Mouse (Mus musculus): ENCODE measurements around the gene Cryl1. TPM values are rescaled to one million over a fixed set of nuclear protein-coding genes. Genes with fewer than 3 reads are reported as not detected.

Cryl1 gene
- polyA plus RNA-seq, 1 experiment from 2014 or later: 51.1 TPM

- Histone ChIP-seq H3K4me3 (no peak overlapping the region), H3K27ac (no peak overlapping the region), H3K4me1 (peaks cover 7% of the 10 kb centered on the region; the same call in 1 of the 2 replicates), H3K36me3 (no peaks in the 10 kb centered on the region), H3K4me2 (no peak overlapping the region), H3K9ac (no peak overlapping the region), H3K27me3 (no peaks in the 10 kb centered on the region), H3K9me3 (no peaks in the 10 kb centered on the region)
- WGBS: 78% methylated on average over 11 of the region's 11 CpGs
- ATAC-seq (ENCODE audit: insufficient number of reproducible peaks, low FRiP score, low TSS enrichment, low read depth): no peak
These were observed 96.6 kb downstream of the Cryl1 start for GRCm38 (mm10) chr14:57301600-57302230.

DNA sequence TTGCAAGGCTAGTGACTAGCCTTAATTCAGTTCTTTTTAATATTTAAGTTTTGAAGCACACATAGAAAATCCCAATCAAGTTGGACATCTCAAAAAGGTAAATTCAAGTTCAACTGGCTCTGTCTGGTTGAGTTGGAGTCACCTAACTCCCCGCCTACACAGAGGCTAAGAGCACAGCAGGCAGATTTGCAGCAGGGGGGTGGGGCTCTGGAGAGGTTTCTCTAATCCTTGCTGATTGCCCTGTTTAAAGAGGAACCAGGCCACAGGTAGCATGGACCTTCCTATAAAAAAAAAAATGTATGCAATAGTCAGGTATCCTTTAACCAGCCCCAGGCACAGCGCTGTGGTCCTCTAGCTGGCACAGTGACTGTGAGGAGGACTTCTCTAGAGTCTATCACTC is 97.8 kb downstream of the Cryl1 start:
- Histone ChIP-seq H3K4me1 (peaks cover 7% of the 10 kb centered on the region; the same call in 1 of the 2 replicates), H3K9ac (no peak overlapping the region), H3K36me3 (no peaks in the 10 kb centered on the region), H3K4me3 (no peak overlapping the region), H3K27me3 (no peaks in the 10 kb centered on the region), H3K4me2 (no peak overlapping the region), H3K27ac (no peak overlapping the region), H3K9me3 (no peaks in the 10 kb centered on the region)
- WGBS: 67% methylated on average over 2 of the region's 2 CpGs
- no peak for ATAC-seq (ENCODE audit: insufficient number of reproducible peaks, low FRiP score, low TSS enrichment, low read depth)

DNA sequence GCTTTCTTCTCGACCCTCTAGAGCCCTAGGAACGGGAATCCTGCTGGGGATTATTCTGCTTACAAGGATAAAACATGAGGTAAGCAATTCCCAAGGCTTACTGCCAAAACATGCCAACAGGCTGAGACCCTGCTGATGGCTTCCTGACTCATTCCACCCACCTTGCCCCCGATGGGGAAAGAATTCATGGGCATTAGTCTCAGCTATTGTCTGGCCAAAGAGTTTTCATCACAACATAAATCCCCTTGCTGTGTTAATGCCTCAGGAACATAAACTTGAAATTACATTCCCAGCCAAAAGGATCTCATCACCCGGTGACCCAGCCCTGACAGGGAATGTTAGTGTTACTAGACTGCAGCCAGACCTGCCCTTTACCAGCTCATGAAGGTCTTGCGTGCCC is 100.7 kb downstream of the Cryl1 start:
- Histone ChIP-seq H3K27ac (no peak overlapping the region), H3K9me3 (no peaks in the 10 kb centered on the region), H3K4me3 (no peak overlapping the region), H3K4me1 (peaks cover 7% of the 10 kb centered on the region; the same call in 1 of the 2 replicates), H3K36me3 (no peaks in the 10 kb centered on the region), H3K27me3 (no peaks in the 10 kb centered on the region), H3K9ac (no peak overlapping the region), H3K4me2 (no peak overlapping the region)
- ATAC-seq (ENCODE audit: insufficient number of reproducible peaks, low FRiP score, low TSS enrichment, low read depth): no peak
- WGBS: 57% methylated on average over 5 of the region's 5 CpGs

- Histone ChIP-seq H3K4me3 (no peak overlapping the region), H3K4me2 (no peak overlapping the region), H3K9me3 (no peaks in the 10 kb centered on the region), H3K27ac (no peak overlapping the region), H3K4me1 (no peaks in the 10 kb centered on the region), H3K27me3 (no peaks in the 10 kb centered on the region), H3K9ac (no peak overlapping the region), H3K36me3 (no peaks in the 10 kb centered on the region)
- WGBS: 68% methylated on average over 7 of the region's 7 CpGs
- ATAC-seq (ENCODE audit: insufficient number of reproducible peaks, low FRiP score, low TSS enrichment, low read depth): no peak; the same call in 1 of the 2 replicates
These were observed 106.9 kb downstream of the Cryl1 start for GRCm38 (mm10) chr14:57291399-57291942.

DNA sequence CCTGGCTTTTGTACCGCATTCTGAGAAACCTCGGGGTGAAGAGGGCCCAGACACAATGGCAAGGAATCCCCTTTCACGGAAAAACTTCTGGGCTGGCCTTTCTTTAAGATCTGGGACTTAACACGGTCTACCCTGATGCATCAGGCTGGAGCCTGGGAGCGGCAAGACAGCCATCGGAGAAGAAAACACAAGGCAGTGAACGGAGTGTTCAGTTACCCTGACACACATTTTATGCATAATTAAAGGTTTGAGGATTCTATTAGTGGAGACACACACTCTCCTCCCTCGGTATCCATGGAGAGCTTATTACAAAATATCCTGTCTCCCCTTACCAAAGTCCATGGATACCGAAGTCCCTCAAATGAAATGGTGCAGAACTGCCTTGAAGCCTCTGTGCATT is 109.2 kb downstream of the Cryl1 start:
- no peak overlapping the region for H3K4me2 ChIP-seq
- ATAC-seq (ENCODE audit: insufficient number of reproducible peaks, low FRiP score, low TSS enrichment, low read depth): no peak
- no peak overlapping the region for H3K4me3 ChIP-seq
- no peaks in the 10 kb centered on the region for H3K36me3 ChIP-seq
- WGBS: 77% methylated on average over 9 of the region's 9 CpGs
- no peaks in the 10 kb centered on the region for H3K27me3 ChIP-seq
- H3K9ac ChIP-seq: no peak overlapping the region
- no peaks in the 10 kb centered on the region for H3K4me1 ChIP-seq
- H3K27ac ChIP-seq: no peak overlapping the region
- H3K9me3 ChIP-seq: no peaks in the 10 kb centered on the region

- Histone ChIP-seq H3K27me3 (no peaks in the 10 kb centered on the region), H3K9ac (no peak overlapping the region), H3K9me3 (no peaks in the 10 kb centered on the region), H3K4me3 (no peak overlapping the region), H3K27ac (no peak overlapping the region), H3K4me2 (no peak overlapping the region), H3K36me3 (no peaks in the 10 kb centered on the region), H3K4me1 (no peaks in the 10 kb centered on the region)
- no peak for ATAC-seq (ENCODE audit: insufficient number of reproducible peaks, low FRiP score, low TSS enrichment, low read depth)
- WGBS: 42% methylated on average over 5 of the region's 5 CpGs
These were observed 114.5 kb downstream of the Cryl1 start for GRCm38 (mm10) chr14:57283816-57284215.

GRCm38 (mm10) chr14:57282591-57282990 is 115.7 kb downstream of the Cryl1 start:
- WGBS: 45% methylated on average over 2 of the region's 2 CpGs

GRCm38 (mm10) chr14:57280835-57281234 is 117.5 kb downstream of the Cryl1 start:
- Histone ChIP-seq H3K9ac (no peak overlapping the region), H3K4me1 (no peaks in the 10 kb centered on the region), H3K4me3 (no peak overlapping the region), H3K4me2 (no peak overlapping the region), H3K27ac (no peak overlapping the region), H3K27me3 (no peaks in the 10 kb centered on the region), H3K9me3 (no peaks in the 10 kb centered on the region), H3K36me3 (no peaks in the 10 kb centered on the region)
- 91% methylated on average over 3 of the region's 3 CpGs for WGBS
- no peak for ATAC-seq (ENCODE audit: insufficient number of reproducible peaks, low FRiP score, low TSS enrichment, low read depth)

More at GRCm38 (mm10) chr14:57282591-57282990, 115.7 kb downstream of the Cryl1 start:
- Histone ChIP-seq H3K4me1 (no peaks in the 10 kb centered on the region), H3K4me2 (no peak overlapping the region), H3K4me3 (no peak overlapping the region), H3K27ac (no peak overlapping the region), H3K36me3 (no peaks in the 10 kb centered on the region), H3K9me3 (no peaks in the 10 kb centered on the region), H3K27me3 (no peaks in the 10 kb centered on the region), H3K9ac (no peak overlapping the region)
- ATAC-seq (ENCODE audit: insufficient number of reproducible peaks, low FRiP score, low TSS enrichment, low read depth): no peak

DNA sequence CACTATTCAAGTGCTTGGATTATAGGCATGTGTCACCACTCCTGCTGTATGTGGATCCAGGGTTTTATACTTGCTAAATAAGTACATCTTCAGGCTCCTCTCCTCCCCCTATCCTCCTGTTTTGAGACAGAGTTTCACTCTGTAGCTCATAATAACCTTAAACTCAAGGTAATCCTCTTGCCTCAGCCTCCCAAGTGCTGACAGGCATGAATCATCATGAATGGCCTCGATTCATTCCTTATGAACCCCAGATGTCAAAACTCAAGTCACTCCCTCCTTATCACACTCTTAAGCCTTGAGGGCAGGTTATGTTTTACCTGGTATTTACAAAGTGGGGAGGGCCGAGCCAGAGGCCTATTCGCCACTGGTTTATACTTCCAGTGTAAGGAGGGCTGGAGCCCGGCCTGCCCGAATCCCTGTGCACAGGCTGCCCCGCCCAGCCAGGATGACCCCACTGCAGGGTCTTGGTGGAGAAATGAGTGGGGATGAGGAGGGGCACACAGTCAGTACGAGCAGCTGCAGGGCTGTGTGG is 121.8 kb downstream of the Cryl1 start:
- Histone ChIP-seq H3K4me3 (no peak overlapping the region), H3K4me1 (no peaks in the 10 kb centered on the region), H3K27ac (no peak overlapping the region), H3K9ac (no peak overlapping the region), H3K4me2 (no peak overlapping the region), H3K27me3 (no peaks in the 10 kb centered on the region), H3K36me3 (no peaks in the 10 kb centered on the region), H3K9me3 (no peaks in the 10 kb centered on the region)
- ATAC-seq (ENCODE audit: insufficient number of reproducible peaks, low FRiP score, low TSS enrichment, low read depth): no peak; the same call in 1 of the 2 replicates
- 80% methylated on average over 7 of the region's 7 CpGs for WGBS

- no peaks in the 10 kb centered on the region for H3K9me3 ChIP-seq
- H3K36me3 ChIP-seq: no peaks in the 10 kb centered on the region
- 79% methylated on average over 1 of the region's 1 CpGs for WGBS
- H3K4me1 ChIP-seq: no peaks in the 10 kb centered on the region
- no peak overlapping the region for H3K4me3 ChIP-seq
- H3K27me3 ChIP-seq: no peaks in the 10 kb centered on the region
- ATAC-seq (ENCODE audit: insufficient number of reproducible peaks, low FRiP score, low TSS enrichment, low read depth): no peak
- H3K4me2 ChIP-seq: no peak overlapping the region
- H3K9ac ChIP-seq: no peak overlapping the region
- no peak overlapping the region for H3K27ac ChIP-seq
These were observed 126.0 kb downstream of the Cryl1 start for GRCm38 (mm10) chr14:57272341-57272740.

DNA sequence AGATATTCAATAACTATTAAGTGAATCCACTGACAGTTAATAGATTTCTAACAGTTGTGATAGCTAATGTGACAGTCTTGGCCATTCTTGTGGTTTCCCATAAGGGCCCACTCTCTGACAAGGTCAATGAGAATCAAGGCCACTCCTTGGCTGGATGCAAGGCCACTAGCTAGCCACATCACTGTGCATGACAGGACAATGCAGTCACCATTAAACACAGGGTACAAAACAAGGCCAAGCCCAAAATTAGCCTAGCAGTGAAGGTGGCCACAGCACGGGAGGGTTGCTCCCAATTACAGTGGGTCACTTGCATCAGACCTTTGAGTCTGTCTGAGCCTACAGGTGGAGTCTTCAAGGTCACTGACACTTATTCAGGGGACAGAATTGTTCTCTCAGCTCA is 126.5 kb downstream of the Cryl1 start:
- Histone ChIP-seq H3K9me3 (no peaks in the 10 kb centered on the region), H3K27me3 (no peaks in the 10 kb centered on the region), H3K36me3 (no peaks in the 10 kb centered on the region), H3K4me1 (no peaks in the 10 kb centered on the region), H3K27ac (no peak overlapping the region), H3K4me3 (no peak overlapping the region), H3K9ac (no peak overlapping the region), H3K4me2 (no peak overlapping the region)
- WGBS: 73% methylated on average over 1 of the region's 1 CpGs
- no peak for ATAC-seq (ENCODE audit: insufficient number of reproducible peaks, low FRiP score, low TSS enrichment, low read depth)

DNA sequence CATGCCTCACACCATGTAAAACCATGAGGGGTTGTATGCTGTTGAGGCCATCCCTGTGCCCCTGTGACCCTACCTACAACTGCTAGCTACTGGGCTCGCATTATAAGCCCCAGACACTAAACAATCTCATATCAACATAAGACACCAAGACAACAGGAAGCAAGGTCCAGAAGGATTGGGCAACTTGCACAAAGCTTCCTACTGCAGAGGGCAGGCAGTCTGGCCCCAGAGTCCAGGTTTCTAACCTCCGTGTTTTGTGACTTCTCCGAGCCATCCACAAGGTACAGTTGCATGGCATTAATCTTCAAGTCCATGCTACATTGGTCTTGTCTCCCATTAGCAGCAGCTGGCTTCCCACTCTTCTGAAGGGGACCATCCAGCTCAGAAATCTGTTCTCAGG is 129.4 kb downstream of the Cryl1 start:
- Histone ChIP-seq H3K36me3 (no peaks in the 10 kb centered on the region), H3K27ac (no peak overlapping the region), H3K4me2 (no peak overlapping the region), H3K9me3 (no peaks in the 10 kb centered on the region), H3K4me1 (no peaks in the 10 kb centered on the region), H3K4me3 (no peak overlapping the region), H3K27me3 (no peaks in the 10 kb centered on the region), H3K9ac (no peak overlapping the region)
- no peak for ATAC-seq (ENCODE audit: insufficient number of reproducible peaks, low FRiP score, low TSS enrichment, low read depth)
- 82% methylated on average over 3 of the region's 3 CpGs for WGBS
